Mouse (Mus musculus): ENCODE measurements around the gene Ppfia4. TPM values are rescaled to one million over a fixed set of nuclear protein-coding genes. Genes with fewer than 3 reads are reported as not detected.

The Ppfia4 gene
- polyA plus RNA-seq, 1 experiment from 2014 or later: 5.1 TPM

GRCm38 (mm10) chr1:134297265-134297664, 35.5 kb downstream of the Ppfia4 start:
- H3K4me3 ChIP-seq (ENCODE audit: inconsistent target): no peak overlapping the region
- H3K36me3 ChIP-seq (ENCODE audit: inconsistent target): peaks cover 11% of the 10 kb centered on the region; the same call in 1 of the 2 replicates
- no peaks in the 10 kb centered on the region for H3K79me2 ChIP-seq (ENCODE audit: inconsistent target)
- H3K27ac ChIP-seq: no peak overlapping the region
- WGBS (ENCODE audit: missing documents): 96% methylated on average over 8 of the region's 8 CpGs

GRCm38 (mm10) chr1:134293738-134294604, 38.8 kb downstream of the Ppfia4 start:
- no peak overlapping the region for H3K4me3 ChIP-seq (ENCODE audit: inconsistent target)

GRCm38 (mm10) chr1:134293276-134293675, 39.5 kb downstream of the Ppfia4 start:
- no peak overlapping the region for H3K27ac ChIP-seq
- WGBS (ENCODE audit: missing documents): 96% methylated on average over 7 of the region's 7 CpGs
- H3K79me2 ChIP-seq (ENCODE audit: inconsistent target): no peaks in the 10 kb centered on the region
- peaks cover 8% of the 10 kb centered on the region; the same call in 1 of the 2 replicates for H3K36me3 ChIP-seq (ENCODE audit: inconsistent target)
- H3K4me3 ChIP-seq (ENCODE audit: inconsistent target): no peak overlapping the region

More at GRCm38 (mm10) chr1:134293738-134294604, 38.8 kb downstream of the Ppfia4 start:
- no peaks in the 10 kb centered on the region for H3K79me2 ChIP-seq (ENCODE audit: inconsistent target)
- no peak overlapping the region for H3K27ac ChIP-seq
- WGBS (ENCODE audit: missing documents): 64% methylated on average over 3 of the region's 3 CpGs
- H3K36me3 ChIP-seq (ENCODE audit: inconsistent target): peaks cover 11% of the 10 kb centered on the region; the same call in 1 of the 2 replicates

GRCm38 (mm10) chr1:134292601-134293000, 40.1 kb downstream of the Ppfia4 start:
- no peak overlapping the region for H3K4me3 ChIP-seq (ENCODE audit: inconsistent target)
- 89% methylated on average over 9 of the region's 9 CpGs for WGBS (ENCODE audit: missing documents)
- H3K36me3 ChIP-seq (ENCODE audit: inconsistent target): peaks cover 1% of the 10 kb centered on the region; the same call in 1 of the 2 replicates
- no peak overlapping the region for H3K27ac ChIP-seq
- no peaks in the 10 kb centered on the region for H3K79me2 ChIP-seq (ENCODE audit: inconsistent target)

GRCm38 (mm10) chr1:134292073-134292472, 40.7 kb downstream of the Ppfia4 start:
- 55% methylated on average over 5 of the region's 5 CpGs for WGBS (ENCODE audit: missing documents)
- H3K27ac ChIP-seq: no peak overlapping the region
- H3K36me3 ChIP-seq (ENCODE audit: inconsistent target): no peaks in the 10 kb centered on the region
- no peaks in the 10 kb centered on the region for H3K79me2 ChIP-seq (ENCODE audit: inconsistent target)
- no peak overlapping the region for H3K4me3 ChIP-seq (ENCODE audit: inconsistent target)

DNA sequence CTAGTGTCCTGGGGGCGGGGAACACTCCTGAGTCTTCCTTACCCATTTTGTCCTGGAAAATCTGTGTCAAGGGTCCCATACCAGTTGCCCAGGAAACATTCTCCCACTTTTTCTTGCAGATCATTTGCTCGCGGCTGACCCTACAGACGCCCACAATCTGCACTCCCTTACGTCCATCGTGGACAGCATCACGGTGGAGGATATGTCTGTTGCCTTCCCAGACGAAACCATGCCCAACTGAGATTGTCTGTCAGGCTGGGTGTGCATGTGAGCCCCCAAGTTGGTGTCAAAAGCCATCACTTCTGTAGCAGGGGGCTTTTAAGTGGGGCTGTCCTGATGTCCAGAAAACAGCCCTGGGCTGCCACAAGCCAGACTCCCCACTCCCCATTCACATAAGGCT, 41.2 kb downstream of the Ppfia4 start:
- Histone ChIP-seq H3K36me3 (ENCODE audit: inconsistent target) (no peaks in the 10 kb centered on the region), H3K4me3 (ENCODE audit: inconsistent target) (no peak overlapping the region), H3K27ac (no peak overlapping the region), H3K79me2 (ENCODE audit: inconsistent target) (no peaks in the 10 kb centered on the region)
- 89% methylated on average over 7 of the region's 8 CpGs for WGBS (ENCODE audit: missing documents)

GRCm38 (mm10) chr1:134290909-134291308, 41.8 kb downstream of the Ppfia4 start:
- WGBS (ENCODE audit: missing documents): 90% methylated on average over 5 of the region's 5 CpGs
- Histone ChIP-seq H3K79me2 (ENCODE audit: inconsistent target) (no peaks in the 10 kb centered on the region), H3K36me3 (ENCODE audit: inconsistent target) (no peaks in the 10 kb centered on the region), H3K4me3 (ENCODE audit: inconsistent target) (no peak overlapping the region), H3K27ac (no peak overlapping the region)

- Histone ChIP-seq H3K79me2 (ENCODE audit: inconsistent target) (no peaks in the 10 kb centered on the region), H3K4me3 (ENCODE audit: inconsistent target) (no peak overlapping the region), H3K36me3 (ENCODE audit: inconsistent target) (no peaks in the 10 kb centered on the region), H3K27ac (no peak overlapping the region)
- 85% methylated on average over 13 of the region's 13 CpGs for WGBS (ENCODE audit: missing documents)
Observed at GRCm38 (mm10) chr1:134290300-134290699, 42.4 kb downstream of the Ppfia4 start.

DNA sequence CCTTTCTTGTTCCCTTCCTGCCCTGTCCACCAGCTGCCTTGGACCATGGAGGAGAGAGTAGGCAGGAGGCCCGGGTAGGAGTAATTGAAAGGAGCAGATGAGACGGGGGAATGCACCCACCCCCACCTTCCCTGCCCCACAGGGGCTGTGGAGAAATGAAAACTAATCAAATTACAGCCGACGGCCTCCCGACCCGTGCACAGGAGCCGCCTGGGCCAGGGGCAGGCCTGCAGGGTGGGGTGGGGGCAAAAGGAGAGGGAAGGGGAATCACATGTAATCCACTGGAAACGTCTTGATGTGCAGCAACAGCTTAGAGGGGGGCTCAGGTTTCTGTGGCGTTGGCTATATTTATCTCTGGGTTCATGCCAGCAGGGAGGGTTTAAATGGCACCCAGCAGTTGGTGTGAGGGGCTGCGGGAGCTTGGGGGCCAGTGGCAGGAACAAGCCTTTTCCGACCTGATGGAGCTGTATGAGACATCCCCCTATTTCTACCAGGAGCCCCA, 43.1 kb downstream of the Ppfia4 start, which contains the start of gene Myog:
Gene Myog (plus strand): TSS at position 392 of the 502 bp plus-strand sequence.
- WGBS (ENCODE audit: missing documents): 80% methylated on average over 11 of the region's 11 CpGs
- Histone ChIP-seq H3K27ac (no peak within 1 kb of the TSS), H3K4me3 (ENCODE audit: inconsistent target) (no peak within 1 kb of the TSS)

GRCm38 (mm10) chr1:134288239-134288638, 44.5 kb downstream of the Ppfia4 start:
- WGBS (ENCODE audit: missing documents): 57% methylated on average over 3 of the region's 3 CpGs
- Histone ChIP-seq H3K36me3 (ENCODE audit: inconsistent target) (no peaks in the 10 kb centered on the region), H3K27ac (no peak overlapping the region), H3K4me3 (ENCODE audit: inconsistent target) (no peak overlapping the region), H3K79me2 (ENCODE audit: inconsistent target) (no peaks in the 10 kb centered on the region)

More for the DNA sequence above, 43.1 kb downstream of the Ppfia4 start, which contains the start of gene Myog:
- no peaks in the 10 kb centered on the region for H3K79me2 ChIP-seq (ENCODE audit: inconsistent target)
- H3K36me3 ChIP-seq (ENCODE audit: inconsistent target): no peaks in the 10 kb centered on the region

- Histone ChIP-seq H3K79me2 (ENCODE audit: inconsistent target) (no peaks in the 10 kb centered on the region), H3K27ac (no peak overlapping the region), H3K4me3 (ENCODE audit: inconsistent target) (no peak overlapping the region), H3K36me3 (ENCODE audit: inconsistent target) (no peaks in the 10 kb centered on the region)
- 91% methylated on average over 9 of the region's 10 CpGs for WGBS (ENCODE audit: missing documents)
Observed at GRCm38 (mm10) chr1:134285458-134286120, 47.1 kb downstream of the Ppfia4 start.

- Histone ChIP-seq H3K27ac (no peak overlapping the region), H3K79me2 (ENCODE audit: inconsistent target) (no peaks in the 10 kb centered on the region), H3K36me3 (ENCODE audit: inconsistent target) (no peaks in the 10 kb centered on the region), H3K4me3 (ENCODE audit: inconsistent target) (no peak overlapping the region)
- 40% methylated on average over 1 of the region's 1 CpGs for WGBS (ENCODE audit: missing documents)
Observed at GRCm38 (mm10) chr1:134283108-134283507, 49.6 kb downstream of the Ppfia4 start.

- H3K79me2 ChIP-seq (ENCODE audit: inconsistent target): no peaks in the 10 kb centered on the region
- WGBS (ENCODE audit: missing documents): 31% methylated on average over 3 of the region's 3 CpGs
Observed at GRCm38 (mm10) chr1:134282342-134282741, 50.4 kb downstream of the Ppfia4 start.

GRCm38 (mm10) chr1:134281563-134281962, 51.2 kb downstream of the Ppfia4 start:
- no peaks in the 10 kb centered on the region for H3K36me3 ChIP-seq (ENCODE audit: inconsistent target)
- WGBS (ENCODE audit: missing documents): 86% methylated on average over 4 of the region's 4 CpGs
- no peak overlapping the region for H3K4me3 ChIP-seq (ENCODE audit: inconsistent target)
- H3K27ac ChIP-seq: no peak overlapping the region
- no peaks in the 10 kb centered on the region for H3K79me2 ChIP-seq (ENCODE audit: inconsistent target)

More at GRCm38 (mm10) chr1:134282342-134282741, 50.4 kb downstream of the Ppfia4 start:
- no peaks in the 10 kb centered on the region for H3K36me3 ChIP-seq (ENCODE audit: inconsistent target)
- no peak overlapping the region for H3K27ac ChIP-seq
- no peak overlapping the region for H3K4me3 ChIP-seq (ENCODE audit: inconsistent target)

GRCm38 (mm10) chr1:134280174-134280573, 52.6 kb downstream of the Ppfia4 start:
- H3K27ac ChIP-seq: no peak overlapping the region
- H3K79me2 ChIP-seq (ENCODE audit: inconsistent target): no peaks in the 10 kb centered on the region
- no peaks in the 10 kb centered on the region for H3K36me3 ChIP-seq (ENCODE audit: inconsistent target)
- WGBS (ENCODE audit: missing documents): 98% methylated on average over 5 of the region's 5 CpGs
- H3K4me3 ChIP-seq (ENCODE audit: inconsistent target): no peak overlapping the region

All from macrophage (primary cell).